Mouse (Mus musculus): ENCODE results near the gene Tmem8.

Tmem8 gene

GRCm38 (mm10) chr17:26138901-26139381 lies 25.8 kb downstream of the Tmem8 start:
- no peak for DNase-seq (ENCODE audit: low spot score in 2 of 2)

GRCm38 (mm10) chr17:26142796-26143195 lies 29.7 kb downstream of the Tmem8 start:
- no peak for DNase-seq (ENCODE audit: low spot score in 2 of 2)

- no peak for DNase-seq (ENCODE audit: low spot score in 2 of 2)
These were observed 30.3 kb downstream of the Tmem8 start for GRCm38 (mm10) chr17:26143386-26143785.

GRCm38 (mm10) chr17:26149056-26149455 lies 36.0 kb downstream of the Tmem8 start:
- no peak for DNase-seq (ENCODE audit: low spot score in 2 of 2)

- DNase-seq (ENCODE audit: low spot score in 2 of 2) = no peak
These were observed 39.0 kb downstream of the Tmem8 start for GRCm38 (mm10) chr17:26151886-26152630.

- DNase-seq (ENCODE audit: low spot score in 2 of 2) = no peak
These were observed 49.6 kb downstream of the Tmem8 start for GRCm38 (mm10) chr17:26162736-26163135.

- no peak for DNase-seq (ENCODE audit: low spot score in 2 of 2)
These were observed 54.9 kb downstream of the Tmem8 start for GRCm38 (mm10) chr17:26168039-26168438.

Measured in urinary bladder, adult 18-20 months (tissue).